Mouse (Mus musculus) heart, embryonic 14.5 days (tissue): ENCODE measurements at regions not wholly inside any gene's neighbourhood (a gene's known extent, or its start where the extent isn't known, plus 50 kb on each side); places are given as distances from the start of the nearest gene placed in this dataset.

ENCODE experiments used
- ATAC-seq: fragments of 200-750 bp; cut with Nextera tagmentation; 2 replicates; pipeline ENCODE4 v1.8.0; 2017; ENCODE audit warnings: low read depth, moderate TSS enrichment; ENCODE audit not compliant: insufficient number of reproducible peaks, insufficient read depth, low FRiP score
- H3K27ac ChIP-seq, 2 experiments: fragments of 200-500 bp in 1 of 2; fragments of 300-500 bp in 1 of 2; sonication (generic) in 1 of 2; replicated peaks in 1 of 2; 2 replicates each; pipeline ENCODE4 v1.5.1; 2012 to 2014; ENCODE audit warnings: low read depth in 2 of 2, low read length in 2 of 2, control low read depth in 1 of 2, mild to moderate bottlenecking in 1 of 2, mixed read lengths in 1 of 2; ENCODE audit not compliant: control insufficient read depth in 1 of 2, insufficient read depth in 1 of 2
- H3K27me3 ChIP-seq: fragments of 300-500 bp; sonication (generic); 2 replicates; pipeline ENCODE4 v1.6.1; 2014; ENCODE audit warnings: mild to moderate bottlenecking, low read length, control low read depth; ENCODE audit not compliant: control insufficient read depth, insufficient read depth
- H3K36me3 ChIP-seq: fragments of 300-500 bp; sonication (generic); 2 replicates; pipeline ENCODE4 v1.6.1; 2014; ENCODE audit warnings: mild to moderate bottlenecking, control low read depth, low read length, mixed read lengths; ENCODE audit not compliant: control insufficient read depth, insufficient read depth
- H3K4me1 ChIP-seq, 2 experiments: fragments of 200-500 bp in 1 of 2; fragments of 300-500 bp in 1 of 2; sonication (generic) in 1 of 2; 2 replicates each; pipeline ENCODE4 v1.6.1; 2012 to 2014; ENCODE audit warnings: low read length in 2 of 2, control low read depth in 1 of 2, mixed read lengths in 1 of 2; ENCODE audit not compliant: control insufficient read depth in 2 of 2, insufficient read depth in 2 of 2
- H3K4me2 ChIP-seq: fragments of 300-500 bp; sonication (generic); 2 replicates; pipeline ENCODE4 v1.6.1; 2014; ENCODE audit warnings: mild to moderate bottlenecking, low read length
- H3K4me3 ChIP-seq, 2 experiments: fragments of 200-500 bp in 1 of 2; fragments of 300-500 bp in 1 of 2; sonication (generic) in 1 of 2; 2 replicates each; pipeline ENCODE4 v1.5.1; 2012 to 2014; ENCODE audit warnings: low read length in 2 of 2, mild to moderate bottlenecking in 2 of 2, control low read depth in 1 of 2, low read depth in 1 of 2, moderate library complexity in 1 of 2; ENCODE audit not compliant: control insufficient read depth in 1 of 2, insufficient read depth in 1 of 2
- H3K9ac ChIP-seq: fragments of 300-500 bp; sonication (generic); 2 replicates; pipeline ENCODE4 v1.6.1; 2014; ENCODE audit warnings: mild to moderate bottlenecking, low read length
- H3K9me3 ChIP-seq: fragments of 300-500 bp; sonication (generic); 2 replicates; pipeline ENCODE4 v1.6.1; 2016; ENCODE audit warnings: low read length, control low read depth; ENCODE audit not compliant: control insufficient read depth
- WGBS: fragments of 180-500 bp; shearing (Covaris S2); extraction: QIAGEN DNeasy Blood & Tissue Kit; methylation state at CpG from one replicate; pipeline ENCODE4 v1.1.7; 2014; 5-methylcytosine and 5-hydroxymethylcytosine counted together

DNA sequence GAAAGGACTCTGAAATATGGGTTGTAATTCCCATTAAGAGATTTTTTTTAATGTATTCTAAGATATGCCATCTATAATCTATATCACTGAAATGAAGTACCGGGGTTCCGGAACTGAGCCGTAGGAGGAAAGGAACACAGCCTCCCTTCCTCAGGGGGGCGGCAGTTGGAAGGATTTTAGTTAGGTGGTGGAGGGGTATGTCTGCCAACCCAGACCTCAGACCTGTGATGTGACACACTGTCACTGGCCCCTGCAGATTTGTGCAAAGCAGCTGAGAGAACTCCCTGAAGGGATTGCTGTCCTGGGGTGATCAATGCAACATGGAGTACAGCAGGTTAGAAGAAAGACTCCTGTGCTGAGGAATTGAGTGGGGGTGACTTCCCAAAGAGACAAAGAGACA is 470.2 kb upstream of the Gulo start:
- Histone ChIP-seq H3K4me3 (no peak overlapping the region), H3K27me3 (no peaks in the 10 kb centered on the region), H3K4me1 (peaks cover 0 to 3% of the 10 kb centered on the region in 2 experiments; a peak in 1 of 4 replicates), H3K36me3 (no peaks in the 10 kb centered on the region), H3K9ac (no peak overlapping the region), H3K4me2 (no peak overlapping the region), H3K27ac (no peak overlapping the region), H3K9me3 (peaks cover 6% of the 10 kb centered on the region; the same call in 1 of the 2 replicates)
- ATAC-seq: no peak
- WGBS: 79% methylated on average over 4 of the region's 4 CpGs

DNA sequence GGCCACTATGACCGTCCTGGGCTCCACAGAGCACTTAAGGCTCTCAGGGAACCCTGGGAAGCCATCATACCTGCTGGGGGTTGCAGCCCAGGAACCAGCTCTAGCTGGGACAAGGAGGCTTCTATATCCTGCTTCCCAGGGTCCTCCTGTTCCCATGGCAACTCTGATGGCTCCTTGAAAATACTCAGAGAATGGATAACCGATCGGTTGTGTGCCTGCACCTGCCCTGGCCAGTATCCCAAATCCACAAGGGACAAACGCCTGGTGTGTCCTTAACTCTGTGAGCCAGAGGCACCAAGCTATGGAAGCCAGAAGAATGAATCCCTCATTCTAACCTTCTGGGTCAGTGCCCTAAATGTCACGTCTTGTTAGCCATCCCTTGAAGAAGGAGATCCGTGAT is 469.6 kb upstream of the Gulo start:
- peaks cover 0 to 3% of the 10 kb centered on the region in 2 experiments; a peak in 1 of 4 replicates for H3K4me1 ChIP-seq
- ATAC-seq: no peak
- H3K9ac ChIP-seq: no peak overlapping the region
- H3K4me2 ChIP-seq: no peak overlapping the region
- H3K36me3 ChIP-seq: no peaks in the 10 kb centered on the region
- WGBS: 38% methylated on average over 6 of the region's 6 CpGs
- H3K27ac ChIP-seq: no peak overlapping the region
- peaks cover 6% of the 10 kb centered on the region; the same call in 1 of the 2 replicates for H3K9me3 ChIP-seq
- no peak overlapping the region for H3K4me3 ChIP-seq
- no peaks in the 10 kb centered on the region for H3K27me3 ChIP-seq

DNA sequence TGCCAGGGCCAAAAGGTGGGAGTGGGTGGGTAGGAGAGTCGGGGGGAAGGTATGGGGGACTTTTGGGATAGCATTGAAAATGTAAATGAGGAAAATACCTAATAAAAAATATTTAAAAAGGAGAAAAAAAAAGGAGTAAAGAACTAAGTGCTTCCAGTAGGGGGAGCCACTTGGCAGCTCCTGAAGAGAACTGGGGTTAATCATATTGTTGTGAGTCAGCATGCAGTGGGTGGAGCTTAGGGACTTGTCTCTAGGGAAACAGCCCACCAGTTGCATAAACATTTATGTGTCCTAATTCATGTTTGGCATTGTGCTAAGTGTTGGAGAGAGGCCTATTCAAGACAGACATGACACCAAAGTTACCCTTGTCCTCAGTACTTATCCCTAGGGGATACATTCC is 466.0 kb upstream of the Gulo start:
- Histone ChIP-seq H3K27me3 (no peaks in the 10 kb centered on the region), H3K4me1 (peaks cover 0 to 3% of the 10 kb centered on the region in 2 experiments; a peak in 1 of 4 replicates), H3K9me3 (no peaks in the 10 kb centered on the region), H3K27ac (no peak overlapping the region), H3K4me3 (no peak overlapping the region), H3K9ac (no peak overlapping the region), H3K4me2 (no peak overlapping the region), H3K36me3 (no peaks in the 10 kb centered on the region)
- 59% methylated on average over 1 of the region's 1 CpGs for WGBS
- no peak for ATAC-seq

DNA sequence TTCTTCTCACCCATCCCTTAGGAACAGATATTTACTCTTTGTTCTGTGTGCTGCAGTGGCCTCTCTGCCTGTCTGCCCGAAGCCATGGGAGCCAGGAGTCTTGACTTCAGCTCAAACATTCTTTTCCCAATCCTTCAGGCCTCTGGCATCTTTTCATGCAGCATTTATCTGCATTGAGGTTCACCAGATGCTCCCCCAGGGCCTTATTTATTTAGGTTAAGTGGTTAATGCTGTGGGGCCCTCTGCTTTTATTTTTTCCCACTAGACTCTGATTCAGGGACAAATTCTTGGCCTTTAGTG is 464.2 kb upstream of the Gulo start:
- H3K4me2 ChIP-seq: no peak overlapping the region
- no peaks in the 10 kb centered on the region; a peak in 1 of 4 replicates for H3K4me1 ChIP-seq
- WGBS: 28% methylated on average over 1 of the region's 1 CpGs
- no peak overlapping the region for H3K4me3 ChIP-seq
- no peaks in the 10 kb centered on the region for H3K27me3 ChIP-seq
- no peak overlapping the region for H3K27ac ChIP-seq
- no peaks in the 10 kb centered on the region for H3K36me3 ChIP-seq
- no peak for ATAC-seq
- H3K9me3 ChIP-seq: no peaks in the 10 kb centered on the region
- H3K9ac ChIP-seq: no peak overlapping the region

DNA sequence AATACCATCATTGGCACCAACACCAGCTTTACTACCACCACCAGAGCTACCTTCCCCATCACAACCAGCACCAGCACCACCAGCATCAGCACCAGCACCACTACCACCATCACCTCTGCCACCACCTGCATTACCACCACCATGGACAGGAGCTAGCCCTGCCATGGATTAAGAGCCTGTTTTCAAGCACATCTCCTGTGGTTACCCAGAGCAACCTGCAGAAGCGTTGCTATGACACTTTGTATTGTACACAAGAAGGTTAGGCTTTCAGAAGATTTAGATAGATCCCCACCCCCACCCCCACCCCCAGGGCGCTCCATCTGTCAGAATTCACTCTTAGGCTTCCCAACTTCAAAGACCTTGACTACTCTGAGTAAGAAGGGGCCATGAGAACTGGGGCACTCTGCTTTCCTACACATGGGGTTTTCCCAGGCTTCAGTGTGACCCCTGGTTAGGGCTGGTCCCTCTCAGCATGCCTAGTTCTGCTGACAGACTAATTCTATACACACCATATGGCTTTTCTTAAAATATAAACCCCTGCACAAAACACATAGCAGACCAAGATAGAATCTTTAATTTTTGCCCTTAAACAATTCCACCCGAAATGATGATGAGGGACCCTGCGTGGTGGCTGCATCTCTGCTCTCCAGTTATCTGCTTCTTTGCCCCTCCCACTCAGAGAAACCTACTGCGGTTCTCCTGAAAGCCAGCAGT is 463.7 kb upstream of the Gulo start:
- 43% methylated on average over 5 of the region's 5 CpGs for WGBS
- Histone ChIP-seq H3K27ac (no peak overlapping the region), H3K4me2 (no peak overlapping the region), H3K4me3 (no peak overlapping the region), H3K9me3 (no peaks in the 10 kb centered on the region), H3K4me1 (no peaks in the 10 kb centered on the region), H3K36me3 (no peaks in the 10 kb centered on the region), H3K27me3 (no peaks in the 10 kb centered on the region), H3K9ac (no peak overlapping the region)
- no peak for ATAC-seq

DNA sequence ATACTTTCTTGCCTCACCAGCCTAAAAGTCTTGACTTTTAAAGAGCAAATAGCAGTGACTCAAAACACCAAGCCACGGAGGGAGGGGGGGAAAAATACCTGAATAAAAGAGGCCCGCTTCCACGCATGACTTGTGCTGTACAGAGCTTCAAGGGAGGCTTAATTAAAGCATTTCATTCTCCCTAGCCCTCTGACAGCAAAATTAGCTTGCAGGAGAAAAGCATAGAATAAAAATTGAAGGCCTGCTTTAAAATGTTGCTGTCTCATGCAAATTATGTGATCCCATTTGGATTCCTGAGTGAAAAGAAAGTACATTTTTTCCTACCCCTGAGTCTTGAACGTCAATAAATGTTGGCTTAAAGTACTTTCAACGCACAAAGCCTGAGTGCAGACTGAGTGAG is 453.1 kb upstream of the Gulo start:
- H3K4me1 ChIP-seq: no peaks in the 10 kb centered on the region
- 88% methylated on average over 5 of the region's 5 CpGs for WGBS
- no peak overlapping the region for H3K27ac ChIP-seq
- H3K4me2 ChIP-seq: no peak overlapping the region
- ATAC-seq: no peak
- no peak overlapping the region for H3K9ac ChIP-seq
- H3K4me3 ChIP-seq: no peak overlapping the region
- H3K9me3 ChIP-seq: 0 out of 2 replicates have a peak, but pooled peaks cover 3% of the 10 kb centered on the region
- H3K36me3 ChIP-seq: no peaks in the 10 kb centered on the region
- H3K27me3 ChIP-seq: no peaks in the 10 kb centered on the region

DNA sequence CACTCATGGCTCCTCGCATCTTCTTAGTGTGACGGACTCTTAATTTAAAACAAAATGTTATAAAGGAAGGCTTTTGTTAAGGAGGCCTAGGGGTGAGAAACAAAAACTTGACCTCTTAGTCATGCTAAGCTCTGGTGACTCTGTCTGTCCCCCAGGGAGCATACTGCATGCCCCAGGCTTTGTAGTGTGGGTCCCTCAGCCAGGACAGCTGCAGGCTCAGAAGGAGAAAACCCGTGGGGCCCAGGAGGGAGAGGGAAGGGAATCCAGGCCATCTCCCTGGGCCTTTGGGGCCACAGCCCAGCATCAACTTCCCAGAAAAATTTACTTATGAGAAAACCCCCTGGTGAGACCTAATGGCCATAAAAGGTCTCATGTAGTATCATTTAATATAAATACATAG is 451.8 kb upstream of the Gulo start:
- WGBS: 83% methylated on average over 3 of the region's 3 CpGs
- H3K9me3 ChIP-seq: 0 out of 2 replicates have a peak, but pooled peaks cover 3% of the 10 kb centered on the region
- no peak overlapping the region for H3K27ac ChIP-seq
- no peak overlapping the region for H3K4me2 ChIP-seq
- no peaks in the 10 kb centered on the region for H3K36me3 ChIP-seq
- no peak overlapping the region for H3K4me3 ChIP-seq
- no peaks in the 10 kb centered on the region for H3K27me3 ChIP-seq
- no peaks in the 10 kb centered on the region for H3K4me1 ChIP-seq
- ATAC-seq: no peak
- H3K9ac ChIP-seq: no peak overlapping the region

DNA sequence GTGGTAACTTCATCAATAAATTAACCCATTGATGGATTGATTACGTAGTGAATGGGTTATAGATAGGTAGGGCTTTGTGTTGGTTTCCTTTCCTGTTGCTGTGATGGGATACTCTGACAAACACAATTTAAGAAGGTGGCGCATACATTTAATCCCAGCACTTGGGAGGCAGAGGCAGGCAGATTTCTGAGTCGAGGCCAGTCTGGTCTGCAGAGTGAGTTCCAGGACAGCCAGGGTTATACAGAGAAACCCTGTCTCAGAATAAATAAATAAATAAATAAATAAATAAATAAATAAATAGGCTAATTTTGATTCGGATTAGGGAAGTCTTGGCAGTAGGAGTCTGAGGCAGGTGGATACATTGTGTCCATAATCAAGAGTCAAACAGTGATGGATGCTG is 449.7 kb upstream of the Gulo start:
- Histone ChIP-seq H3K4me1 (no peaks in the 10 kb centered on the region), H3K36me3 (no peaks in the 10 kb centered on the region), H3K4me2 (no peak overlapping the region), H3K9me3 (0 out of 2 replicates have a peak, but pooled peaks cover 3% of the 10 kb centered on the region), H3K4me3 (no peak overlapping the region), H3K27ac (no peak overlapping the region), H3K9ac (no peak overlapping the region), H3K27me3 (no peaks in the 10 kb centered on the region)
- no peak for ATAC-seq
- 83% methylated on average over 4 of the region's 4 CpGs for WGBS
